Mouse (Mus musculus) CH12.LX (cell line): ENCODE measurements around the gene Akt3. TPM values are rescaled to one million over a fixed set of nuclear protein-coding genes. Genes with fewer than 3 reads are reported as not detected.

Source experiments
- DNase-seq: peaks from one replicate; pipeline ENCODE4 v3.0.0-alpha.2; 2013; ENCODE audit errors: extremely low read depth
- H3K27ac ChIP-seq: 2 replicates; pipeline ENCODE4 v1.5.1; 2012; ENCODE audit warnings: low read depth, mild to moderate bottlenecking, control low read depth, moderate library complexity; ENCODE audit not compliant: insufficient read depth
- H3K27me3 ChIP-seq: replicated peaks from 2 replicates; pipeline ENCODE3; 2012; ENCODE audit warnings: inconsistent platforms
- H3K36me3 ChIP-seq, 2 experiments: replicated peaks in 1 of 2; 2 replicates each; pipeline versions ENCODE3 to v1.6.1; 2012; ENCODE audit warnings: inconsistent platforms in 1 of 2, low read length in 1 of 2, mild to moderate bottlenecking in 1 of 2, mixed read lengths in 1 of 2, moderate library complexity in 1 of 2; ENCODE audit not compliant: control insufficient read depth in 1 of 2, insufficient read depth in 1 of 2
- H3K4me1 ChIP-seq, 2 experiments: 2 replicates each; pipeline ENCODE4 v1.6.1; 2012; ENCODE audit warnings: inconsistent platforms in 1 of 2, moderate library complexity in 1 of 2; ENCODE audit not compliant: insufficient read depth in 2 of 2, control insufficient read depth in 1 of 2
- H3K4me2 ChIP-seq: 2 replicates; pipeline ENCODE4 v1.6.1; 2012; ENCODE audit warnings: low read depth, mild to moderate bottlenecking, control low read depth; ENCODE audit not compliant: poor library complexity, insufficient read depth, severe bottlenecking
- H3K4me3 ChIP-seq, 3 experiments: fragments of 150-350 bp in 1 of 3; sonication (generic) in 1 of 3; replicated peaks in 1 of 3; 2 replicates each; pipeline versions ENCODE3 to v1.5.1; 2011 to 2012; ENCODE audit warnings: low read depth in 2 of 3, low read length in 2 of 3, mild to moderate bottlenecking in 2 of 3, moderate library complexity in 2 of 3, control low read depth in 1 of 3, improper control_type of control experiment in 1 of 3, inconsistent platforms in 1 of 3, mixed read lengths in 1 of 3; ENCODE audit not compliant: poor library complexity in 1 of 3
- H3K79me2 ChIP-seq: replicated peaks from 2 replicates; pipeline ENCODE4 v1.6.1; 2012; ENCODE audit warnings: mild to moderate bottlenecking, moderate library complexity; ENCODE audit not compliant: control insufficient read depth, poor library complexity, insufficient read depth, severe bottlenecking; ENCODE audit errors: extremely low read depth
- H3K9ac ChIP-seq: 2 replicates; pipeline ENCODE4 v1.6.1; 2012; ENCODE audit warnings: low read depth, mild to moderate bottlenecking, control low read depth, moderate library complexity; ENCODE audit not compliant: insufficient read depth
- H3K9me3 ChIP-seq: replicated peaks from 2 replicates; pipeline ENCODE3; 2012; ENCODE audit warnings: low read length, inconsistent platforms, mixed read lengths
- CHD2 ChIP-seq: IDR thresholded peaks from 2 replicates; pipeline ENCODE4 v1.6.1; 2011; ENCODE audit warnings: low read length, improper control_type of control experiment
- CTCF ChIP-seq, 2 experiments: IDR thresholded peaks in 1 of 2; conservative IDR thresholded peaks in 1 of 2; 2 replicates each; pipeline ENCODE4 v1.5.1; 2011 to 2012; ENCODE audit warnings: low read depth in 2 of 2, low read length in 2 of 2, improper control_type of control experiment in 1 of 2, inconsistent platforms in 1 of 2, mild to moderate bottlenecking in 1 of 2, moderate library complexity in 1 of 2
- HCFC1 ChIP-seq: IDR thresholded peaks from 2 replicates; pipeline ENCODE4 v1.6.1; 2012; ENCODE audit warnings: low read depth, mild to moderate bottlenecking, inconsistent platforms, low read length, improper control_type of control experiment
- IRF4 ChIP-seq: IDR thresholded peaks from 2 replicates; pipeline ENCODE4 v1.6.1; 2014; ENCODE audit warnings: low read depth, mild to moderate bottlenecking, inconsistent platforms, low read length, improper control_type of control experiment
- JUND ChIP-seq: conservative IDR thresholded peaks from 2 replicates; pipeline ENCODE4 v1.6.1; 2011; ENCODE audit warnings: low read depth, low read length, improper control_type of control experiment
- MAFK ChIP-seq: IDR thresholded peaks from 2 replicates; pipeline ENCODE4 v1.6.1; 2011; ENCODE audit warnings: low read length, improper control_type of control experiment; ENCODE audit not compliant: insufficient replicate concordance
- MAX ChIP-seq: IDR thresholded peaks from 2 replicates; pipeline ENCODE4 v1.6.1; 2011; ENCODE audit warnings: low read length, improper control_type of control experiment
- MEF2A ChIP-seq: IDR thresholded peaks from 2 replicates; pipeline ENCODE4 v1.6.1; 2014; ENCODE audit warnings: low read depth, mild to moderate bottlenecking, inconsistent platforms, low read length, improper control_type of control experiment, borderline replicate concordance
- MXI1 ChIP-seq: IDR thresholded peaks from 2 replicates; pipeline ENCODE4 v1.6.1; 2011; ENCODE audit warnings: mild to moderate bottlenecking, low read depth, low read length, improper control_type of control experiment
- MYC ChIP-seq: IDR thresholded peaks from 2 replicates; pipeline ENCODE4 v1.6.1; 2011; ENCODE audit warnings: low read depth, mild to moderate bottlenecking, improper control_type of control experiment, low read length
- NELFE ChIP-seq: IDR thresholded peaks from 2 replicates; pipeline ENCODE4 v1.6.1; 2011; ENCODE audit warnings: low read depth, low read length, improper control_type of control experiment
- PAX5 ChIP-seq: IDR thresholded peaks from 2 replicates; pipeline ENCODE4 v1.6.1; 2012; ENCODE audit warnings: low read length, inconsistent platforms, mixed read lengths
- POLR2A ChIP-seq: IDR thresholded peaks from 2 replicates; pipeline ENCODE4 v1.6.1; 2011; ENCODE audit warnings: low read depth, mild to moderate bottlenecking, improper control_type of control experiment, low read length
- POLR2AphosphoS2 ChIP-seq: IDR thresholded peaks from 2 replicates; pipeline ENCODE4 v1.6.1; 2011; ENCODE audit warnings: low read depth, low read length, improper control_type of control experiment
- RAD21 ChIP-seq: IDR thresholded peaks from 2 replicates; pipeline ENCODE4 v1.6.1; 2011; ENCODE audit warnings: low read depth, mild to moderate bottlenecking, low read length, improper control_type of control experiment, moderate library complexity
- RCOR1 ChIP-seq: conservative IDR thresholded peaks from 2 replicates; pipeline ENCODE4 v1.6.1; 2012; ENCODE audit warnings: low read depth, mild to moderate bottlenecking, inconsistent platforms, low read length, improper control_type of control experiment
- TBP ChIP-seq: conservative IDR thresholded peaks from 2 replicates; pipeline ENCODE4 v1.6.1; 2011; ENCODE audit warnings: low read depth, low read length, improper control_type of control experiment
- ZC3H11A ChIP-seq: IDR thresholded peaks from 2 replicates; pipeline ENCODE4 v1.6.1; 2012; ENCODE audit warnings: low read depth, mild to moderate bottlenecking, inconsistent platforms, low read length, improper control_type of control experiment
- ZKSCAN1 ChIP-seq: IDR thresholded peaks from 2 replicates; pipeline ENCODE4 v1.6.1; 2012; ENCODE audit warnings: low read depth, inconsistent platforms, low read length, improper control_type of control experiment, borderline replicate concordance
- ZMIZ1 ChIP-seq: IDR thresholded peaks from 2 replicates; pipeline ENCODE4 v1.6.1; 2012; ENCODE audit warnings: low read depth, mild to moderate bottlenecking, inconsistent platforms, low read length, improper control_type of control experiment
- ZNF384 ChIP-seq: IDR thresholded peaks from 2 replicates; pipeline ENCODE4 v1.6.1; 2012; ENCODE audit warnings: low read depth, low read length, improper control_type of control experiment, inconsistent platforms
- dilution Hi-C: fragments of 300-500 bp; cut with MboI; formaldehyde crosslinking; loops from 2 replicates; pipeline ENCODE4 v1.14.3; 2020; ENCODE audit warnings: low sequenced_read_pairs; ENCODE audit not compliant: extremely low pct_unique_long_range_greater_than_20kb, extremely low pct_ligation_motif_present
- in situ Hi-C: fragments of 300-500 bp; cut with MboI; formaldehyde crosslinking; loops from 3 replicates; pipeline ENCODE4 v1.14.3; 2019; ENCODE audit warnings: low sequenced_read_pairs, low pct_ligation_motif_present, low pct_unique_long_range_greater_than_20kb, mixed read lengths
- polyA plus RNA-seq: library from polyadenylated mRNA; unstranded; fragments of >175 nt; gene quantifications from 2 replicates; pipeline ENCODE4 v1.2.1, GENCODE M21; 2012; ENCODE audit warnings: low read depth; ENCODE audit not compliant: insufficient read length
- total RNA-seq, 2 experiments: library from RNA; depleted of rRNA; stranded (reverse); fragments of 300-350 nt in 1 of 2; fragments of >200 nt in 1 of 2; gene quantifications; 2 replicates each; pipeline ENCODE4 v1.2.3; 2012 to 2014

Akt3 gene
- total and polyA plus RNA-seq, 3 experiments = 0.34 to 1.3 (median 0.82) TPM

DNA sequence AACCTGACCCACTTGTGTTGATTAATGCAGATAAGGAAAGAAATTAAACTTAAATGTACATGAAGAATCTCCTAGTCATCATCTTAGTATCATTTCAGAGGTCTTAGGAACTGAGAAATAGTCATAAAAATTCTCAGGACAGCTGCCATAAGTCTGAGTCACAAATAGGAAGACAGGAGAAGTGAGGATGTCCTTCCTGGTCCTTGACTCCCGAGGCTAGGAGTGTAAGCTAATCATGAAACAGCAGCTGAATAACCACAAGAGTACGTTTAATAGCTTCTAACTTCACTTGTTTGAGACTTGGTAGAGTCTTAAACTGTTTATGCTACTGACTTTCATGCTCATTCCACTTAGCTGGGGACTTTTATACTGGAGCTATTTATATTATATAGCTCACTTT is 229.0 kb downstream of the Akt3 start:
- no peak for TF ChIP-seq ZMIZ1
- no peak for TF ChIP-seq ZKSCAN1
- no peak for TF ChIP-seq MAX
- TF ChIP-seq RCOR1 = no peak
- no peak for TF ChIP-seq IRF4
- no peak for TF ChIP-seq MAFK
- no peak for TF ChIP-seq NELFE
- TF ChIP-seq MYC = no peak
- TF ChIP-seq TBP = no peak
- no peak for TF ChIP-seq RAD21
- no peak for TF ChIP-seq CHD2
- TF ChIP-seq PAX5 = no peak
- no peak for TF ChIP-seq ZNF384
- TF ChIP-seq POLR2AphosphoS2 = no peak
- no peak for TF ChIP-seq MXI1
- no peak for TF ChIP-seq ZC3H11A
- no peak for TF ChIP-seq MEF2A
- no peak for TF ChIP-seq HCFC1
- Histone ChIP-seq H3K4me1 (no peaks in the 10 kb centered on the region), H3K4me3 (no peak overlapping the region), H3K36me3 (no peaks in the 10 kb centered on the region), H3K9me3 (no peaks in the 10 kb centered on the region), H3K27me3 (no peaks in the 10 kb centered on the region), H3K9ac (no peak overlapping the region), H3K4me2 (no peak overlapping the region), H3K27ac (no peak overlapping the region), H3K79me2 (no peaks in the 10 kb centered on the region)
- dilution Hi-C loops (no loop called here), in situ Hi-C loops (no loop called here)
- DNase-seq = no peak

GRCm38 (mm10) chr1:177027706-177028105 is 230.3 kb downstream of the Akt3 start:
- dilution Hi-C loops (no loop called here), in situ Hi-C loops (no loop called here)
- Histone ChIP-seq H3K27me3 (no peaks in the 10 kb centered on the region), H3K4me3 (no peak overlapping the region), H3K36me3 (no peaks in the 10 kb centered on the region), H3K9ac (no peak overlapping the region), H3K4me2 (no peak overlapping the region), H3K9me3 (no peaks in the 10 kb centered on the region), H3K4me1 (no peaks in the 10 kb centered on the region), H3K79me2 (no peaks in the 10 kb centered on the region)
- DNase-seq = no peak
- TF ChIP-seq ZNF384 = no peak
- no peak for TF ChIP-seq CTCF (conservative IDR thresholded peaks at IDR 0.05 in 1 of 2, IDR thresholded peaks at IDR 0.05 in 1 of 2; ENCODE audit: low read depth in 2 of 2, low read length in 2 of 2)
- TF ChIP-seq POLR2A = no peak
- no peak for TF ChIP-seq ZC3H11A
- no peak for TF ChIP-seq JUND
- no peak for TF ChIP-seq MYC
- no peak for TF ChIP-seq POLR2AphosphoS2
- TF ChIP-seq, all 38 proteins: peak for 0
- H3K27ac ChIP-seq = no peak overlapping the region
